In the genomic region with DNA sequence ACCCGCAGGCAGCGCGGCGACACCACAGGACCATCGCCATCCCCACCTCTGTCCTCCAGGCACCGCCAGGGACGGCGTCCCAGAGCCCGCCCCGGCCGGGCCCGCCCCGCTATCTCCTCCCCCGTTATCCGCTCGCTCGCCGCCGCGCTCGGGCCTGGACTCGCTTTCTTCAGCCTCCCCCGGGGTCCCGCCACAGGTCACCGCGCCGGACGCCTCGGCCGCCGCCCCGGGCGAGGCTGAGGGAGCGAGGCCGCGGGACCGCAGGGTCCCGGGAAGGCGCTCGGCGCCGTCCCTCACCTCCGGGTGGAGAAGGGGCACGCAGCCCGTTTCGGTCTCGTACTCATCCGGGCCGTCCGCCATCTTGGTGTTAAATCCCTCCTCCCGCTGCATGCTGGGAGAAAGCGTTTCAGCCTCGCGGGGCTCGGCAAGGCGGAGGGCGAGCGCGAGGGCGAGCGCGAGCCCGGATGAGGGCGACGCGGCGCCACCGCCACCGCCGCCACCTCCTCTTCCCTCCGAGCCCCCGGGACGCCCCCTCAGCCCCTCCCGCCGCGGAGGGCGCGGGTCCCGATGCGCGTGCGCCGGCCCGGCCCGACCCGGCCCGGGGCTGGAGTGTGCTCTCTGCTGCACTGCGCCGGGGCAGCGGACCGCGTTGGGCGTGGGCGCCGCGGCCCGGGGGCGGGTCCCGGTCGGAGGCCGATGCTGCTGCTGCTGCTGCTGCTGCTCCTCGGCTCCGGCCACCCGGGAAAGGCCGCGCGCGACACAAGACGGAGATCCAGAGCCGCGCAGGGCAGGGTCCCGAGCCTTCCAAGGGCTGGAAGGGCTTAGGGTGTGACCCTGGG, we compare ENCODE assay signal across 8 mouse cellular contexts. TPM values are rescaled to one million over a fixed set of nuclear protein-coding genes. Genes with fewer than 3 reads are reported as not detected.
A peak's percentile ranks its signal among the peaks of the same experiment; 100 is the strongest.
DNase-seq lines count a peak whose midpoint lies in the region; ATAC-seq lines count a peak whose summit lies in the region.

A gene (minus strand): TSS at position 500 of the 839 bp plus-strand sequence.

- H3K36me3 ChIP-seq in heart, embryonic 13.5 days: no peaks in the 10 kb centered on the region
- no peaks in the 10 kb centered on the region for H3K36me3 ChIP-seq in liver, embryonic 12.5 days
- no peaks in the 10 kb centered on the region for H3K36me3 ChIP-seq in splenic B cell, adult 2 months (ENCODE audit: control insufficient read depth, insufficient read depth, low read length, poor library complexity, severe bottlenecking)

- H3K9ac ChIP-seq in heart, embryonic 13.5 days: peak within 1 kb of the TSS; percentile 99
- H3K9ac ChIP-seq in liver, embryonic 12.5 days: peak within 1 kb of the TSS; percentile 94

- H3K4me1 ChIP-seq in heart, embryonic 13.5 days: peaks cover 41% of the 10 kb centered on the region
- peaks cover 54% of the 10 kb centered on the region for H3K4me1 ChIP-seq in liver, embryonic 12.5 days

- peak within 1 kb of the TSS; percentile 90 for H3K4me2 ChIP-seq in heart, embryonic 13.5 days
- peak within 1 kb of the TSS; percentile 95 for H3K4me2 ChIP-seq in liver, embryonic 12.5 days

- H3K9me3 ChIP-seq in heart, embryonic 13.5 days: no peaks in the 10 kb centered on the region
- no peaks in the 10 kb centered on the region for H3K9me3 ChIP-seq in liver, embryonic 12.5 days (replicated peaks)

- peak within 1 kb of the TSS; percentile 95 for H3K4me3 ChIP-seq in heart, embryonic 13.5 days
- H3K4me3 ChIP-seq in liver, embryonic 12.5 days: peak within 1 kb of the TSS; percentile 93

- no peaks in the 10 kb centered on the region for H3K27me3 ChIP-seq in heart, embryonic 13.5 days (replicated peaks)
- H3K27me3 ChIP-seq in liver, embryonic 12.5 days (replicated peaks): peaks cover 8% of the 10 kb centered on the region; the same call in 1 of the 2 replicates
- H3K27me3 ChIP-seq in splenic B cell, adult 2 months (ENCODE audit: control insufficient read depth, insufficient read depth, low read length, poor library complexity, severe bottlenecking): no peaks in the 10 kb centered on the region

- WGBS in heart, embryonic 13.5 days: under 1% methylated on average over 96 of the region's 112 CpGs
- WGBS in liver, embryonic 12.5 days (ENCODE audit: insufficient replicate concordance): under 1% methylated on average over 78 of the region's 112 CpGs

- H3K27ac ChIP-seq in heart, embryonic 13.5 days (replicated peaks): peak within 1 kb of the TSS; percentile 99
- H3K27ac ChIP-seq in liver, embryonic 12.5 days: peak within 1 kb of the TSS; percentile 91

- peak; percentile 83 for ATAC-seq in CD4-positive, CD25-positive, alpha-beta regulatory T cell, adult 4 months
- peak; percentile 83 for ATAC-seq in heart, embryonic 13.5 days (ENCODE audit: extremely low read depth, insufficient number of reproducible peaks, low FRiP score, low TSS enrichment)
- ATAC-seq in liver, embryonic 12.5 days: peak; percentile 93

- DNase-seq in c-Kit-negative CD71-positive TER-119-positive erythroid progenitor cells, embryonic 14.5 days (ENCODE audit: low read depth, low spot score): peak; percentile 73
- DNase-seq in fibroblast of lung, adult 2 months (ENCODE audit: low read depth): peak; percentile 58
- DNase-seq in kidney, postnatal 10 days: peak; percentile 92
- DNase-seq in naive thymus-derived CD4-positive, alpha-beta T cell, adult 2 months (ENCODE audit: low read depth): peak; percentile 93
- DNase-seq in splenic B cell, adult 2 months (ENCODE audit: low read depth, low spot score): peak; percentile 91

RNA-seq across cellular contexts. Expression of the gene that starts here (rescaled TPM):
- 10 to 100 TPM; 19.7 to 22.7 TPM for polyA plus RNA-seq in CD4-positive, CD25-positive, alpha-beta regulatory T cell, adult 4 months (2017; shearing (Covaris generic))
- 15.4 and 17.6 TPM in 2 replicates for polyA plus RNA-seq in heart, embryonic 13.5 days (2015; fragmentation: Nextera tagmentation; extraction: Ambion mirVana)
- polyA plus RNA-seq in liver, embryonic 12.5 days (2016; fragmentation: Nextera tagmentation; extraction: Ambion mirVana): 7.7 and 9.1 TPM in 2 replicates

Comparison
In these comparisons a context has a peak if more than half of its experiments do, and no peak if none do; other contexts are left out.
1. Peak in every context shown above with its lines: DNase-seq, ATAC-seq, H3K4me3 ChIP-seq and H3K27ac ChIP-seq.